Mouse (Mus musculus): ENCODE results near the gene Csf3.

DNA sequence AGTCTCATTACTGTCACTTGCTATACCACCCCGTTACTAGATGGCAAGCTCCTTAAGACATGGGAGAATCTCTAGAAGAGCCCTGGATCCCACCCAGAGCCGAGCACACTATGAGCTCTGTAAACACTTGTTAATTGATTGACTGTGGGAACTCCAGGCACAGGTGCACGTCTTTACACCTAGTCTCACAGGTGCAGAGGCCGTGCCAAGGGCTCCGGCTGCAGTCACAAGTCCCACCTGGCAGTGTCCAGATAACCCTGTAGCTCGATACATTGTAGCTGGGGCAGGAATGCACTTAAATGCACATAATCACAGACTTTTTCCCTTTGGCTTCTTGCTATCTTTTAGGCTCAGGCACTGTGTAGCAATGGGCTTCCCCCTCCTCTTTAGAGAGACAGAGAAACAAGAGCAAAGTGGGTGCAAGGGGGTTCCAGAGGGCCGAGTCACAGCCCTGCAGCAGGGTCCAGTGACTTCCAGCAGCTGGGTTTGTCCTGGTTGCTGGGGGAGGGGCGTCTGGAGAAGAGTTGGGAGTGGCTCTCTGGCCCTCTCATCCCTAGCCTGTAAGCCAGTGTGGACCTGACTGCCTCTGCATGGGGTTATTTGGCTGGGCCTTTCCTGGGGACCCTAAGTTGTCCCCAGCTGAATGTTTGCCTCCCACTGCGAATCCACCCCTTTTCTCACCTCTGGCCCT lies 42.7 kb downstream of the Csf3 start:
- TF ChIP-seq GATA1 (IDR thresholded peaks at IDR 0.05; ENCODE audit: borderline replicate concordance, low read length) (no peak), FLI1 (IDR thresholded peaks at IDR 0.05; ENCODE audit: low read length) (no peak)

Data from megakaryocyte, embryonic 14.5 days (primary cell).